Mouse (Mus musculus) cerebellum, postnatal 4 days (tissue): Measurements from ENCODE around the gene Ubxn10.

ENCODE experiments used
- DNase-seq, 2 experiments: peaks; one replicate each; pipeline ENCODE4 v3.0.0; 2022; ENCODE audit warnings: low spot score in 2 of 2, mixed read lengths in 1 of 2

The Ubxn10 gene

DNA sequence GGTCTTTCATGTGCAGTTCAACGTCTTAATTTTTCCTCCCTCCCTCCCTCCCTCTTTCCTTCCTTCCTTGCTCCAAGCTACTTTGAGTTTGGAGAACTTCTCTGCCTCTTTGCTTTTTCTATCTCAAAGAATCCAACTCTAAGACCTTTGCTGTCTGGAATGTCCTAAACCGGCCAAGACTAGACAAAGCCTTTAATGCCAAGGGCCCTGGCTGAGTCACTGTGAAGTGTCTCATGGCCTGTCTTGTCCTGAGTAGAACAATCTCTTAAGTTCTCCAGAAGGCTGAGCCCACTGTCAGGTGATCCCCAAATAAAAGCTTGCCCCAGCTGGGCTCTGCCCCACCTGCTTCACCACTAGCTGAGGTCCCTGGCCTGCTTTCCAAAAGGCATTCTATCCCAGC lies 34.9 kb downstream of the Ubxn10 start:
- no peak for DNase-seq

DNA sequence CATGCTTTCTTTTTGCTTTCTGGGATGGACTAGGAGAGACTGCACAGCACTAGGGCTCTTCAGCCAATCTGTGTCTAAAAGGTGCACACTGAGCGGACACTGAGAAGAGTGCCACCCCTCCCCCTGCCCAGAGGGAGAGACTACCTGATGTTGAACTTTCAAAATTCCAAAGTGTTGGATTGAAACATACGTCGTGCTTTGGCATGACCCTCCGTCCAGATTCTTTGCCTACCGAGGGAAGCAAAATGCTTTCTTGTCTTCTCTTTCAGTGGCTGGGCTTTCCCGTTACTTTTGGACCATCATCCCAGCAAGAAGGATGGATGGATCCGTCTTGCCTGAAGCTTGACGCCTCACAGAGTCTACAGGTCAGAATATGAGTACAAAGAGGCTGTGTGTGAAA lies 35.9 kb downstream of the Ubxn10 start:
- DNase-seq: no peak

DNA sequence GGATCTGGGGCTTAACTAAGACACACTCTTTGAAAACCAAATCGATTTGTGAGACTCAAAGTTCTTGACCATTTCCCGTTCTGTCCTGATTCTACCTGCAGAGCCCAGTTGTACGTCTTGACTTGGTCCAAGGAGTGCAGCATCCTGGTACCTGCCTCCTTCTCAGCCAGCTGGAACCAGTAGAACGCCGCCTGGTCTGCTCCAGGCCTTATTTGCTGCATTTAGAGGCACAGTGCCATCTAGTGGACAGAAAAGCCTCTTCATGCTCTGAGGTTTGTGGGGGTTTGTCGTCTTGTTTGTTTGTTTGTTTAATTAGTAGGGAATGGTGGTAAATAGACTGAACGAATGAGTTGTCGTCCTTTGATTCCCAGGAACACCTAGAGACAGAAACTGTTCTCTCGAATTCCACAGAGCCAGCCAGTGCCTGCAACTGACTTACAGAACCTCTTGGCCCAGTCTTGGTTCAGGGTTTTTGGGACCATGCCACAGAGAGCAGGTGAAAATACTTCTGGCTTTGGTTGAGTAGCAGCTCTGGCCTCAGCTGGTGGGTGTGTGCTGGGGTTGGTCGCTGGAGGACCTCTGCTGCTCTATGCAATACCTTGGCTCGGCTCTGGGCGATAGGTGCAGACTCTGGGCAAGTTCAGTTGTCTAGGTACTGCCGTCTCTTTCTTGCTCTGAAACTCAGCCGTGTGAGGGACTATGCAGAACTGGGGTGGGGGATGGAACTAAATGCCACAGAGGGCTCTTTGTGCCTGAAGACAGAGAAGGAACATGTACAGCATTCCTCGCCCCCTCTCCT lies 36.6 kb downstream of the Ubxn10 start:
- DNase-seq: peak in 1 of 2 experiments; percentile 68

DNA sequence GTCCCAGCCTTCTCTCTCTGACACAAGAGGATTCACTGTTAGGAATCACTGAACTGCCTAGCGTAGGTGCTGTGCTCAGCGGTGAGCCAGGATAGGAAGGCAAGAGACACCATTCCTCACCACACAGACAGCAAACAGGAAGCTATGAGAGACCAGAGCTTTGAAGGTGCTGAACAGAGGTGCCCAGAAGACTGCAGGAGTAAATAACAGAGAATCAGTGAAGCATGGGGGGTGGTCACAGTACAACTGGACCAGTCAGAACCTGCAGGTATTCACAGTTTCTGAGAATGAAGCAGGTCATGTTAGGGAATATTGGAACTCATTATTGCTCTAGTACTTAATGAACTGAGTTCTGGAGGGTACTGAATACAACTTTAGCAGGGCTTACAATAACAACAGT lies 38.7 kb downstream of the Ubxn10 start:
- no peak for DNase-seq

DNA sequence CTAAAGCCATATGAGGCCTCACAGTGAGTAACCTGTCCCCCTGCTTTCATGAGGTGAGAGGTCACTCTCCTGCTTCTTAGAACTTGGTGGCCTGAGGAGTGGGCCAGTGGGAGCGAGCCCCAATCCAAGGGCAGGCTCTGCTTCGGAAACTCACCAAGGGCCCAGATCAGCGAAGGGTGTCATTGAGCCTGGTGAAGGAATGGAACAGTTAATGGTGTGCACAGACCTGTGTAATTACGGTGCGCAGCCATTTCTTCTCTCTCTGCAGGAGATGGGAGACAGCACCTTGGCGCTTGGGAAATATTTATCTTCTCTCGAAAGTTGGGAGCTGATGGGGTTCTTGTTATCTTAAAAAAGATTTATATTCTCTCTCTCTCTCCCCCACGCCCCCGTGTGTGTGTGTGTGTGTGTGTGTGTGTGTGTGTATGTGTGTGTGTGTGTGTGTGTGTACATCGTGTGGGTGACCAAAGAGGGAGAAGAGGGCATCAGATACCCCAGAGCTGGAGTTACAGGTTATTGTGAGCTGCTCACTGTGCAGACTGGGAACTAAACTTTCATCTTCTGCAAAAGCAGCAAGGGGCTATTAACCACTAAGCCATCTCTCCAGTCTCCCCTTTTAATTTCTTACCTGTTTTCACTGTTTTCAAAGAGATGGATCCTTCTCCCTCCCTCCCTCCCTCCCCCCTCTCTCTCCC lies 39.7 kb downstream of the Ubxn10 start:
- DNase-seq: no peak

DNA sequence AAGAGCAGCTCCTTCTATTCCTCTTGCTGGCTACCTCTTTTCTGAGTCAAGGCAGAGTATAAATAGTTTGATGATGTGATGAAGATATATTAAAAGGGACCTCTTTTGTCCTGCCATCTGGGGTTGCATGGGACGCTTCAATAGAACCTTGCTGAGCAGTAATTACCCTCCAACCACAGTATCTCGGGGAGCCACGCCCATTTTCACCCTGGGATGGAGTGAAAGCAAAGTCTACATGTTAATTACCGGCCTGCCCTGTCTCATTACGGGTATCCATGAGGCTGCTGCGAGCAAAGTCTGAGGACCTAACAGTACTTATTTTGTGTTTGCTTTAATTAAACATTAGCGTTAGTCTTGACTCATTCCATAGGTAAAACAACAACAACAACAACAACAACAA lies 40.2 kb downstream of the Ubxn10 start:
- DNase-seq: no peak

DNA sequence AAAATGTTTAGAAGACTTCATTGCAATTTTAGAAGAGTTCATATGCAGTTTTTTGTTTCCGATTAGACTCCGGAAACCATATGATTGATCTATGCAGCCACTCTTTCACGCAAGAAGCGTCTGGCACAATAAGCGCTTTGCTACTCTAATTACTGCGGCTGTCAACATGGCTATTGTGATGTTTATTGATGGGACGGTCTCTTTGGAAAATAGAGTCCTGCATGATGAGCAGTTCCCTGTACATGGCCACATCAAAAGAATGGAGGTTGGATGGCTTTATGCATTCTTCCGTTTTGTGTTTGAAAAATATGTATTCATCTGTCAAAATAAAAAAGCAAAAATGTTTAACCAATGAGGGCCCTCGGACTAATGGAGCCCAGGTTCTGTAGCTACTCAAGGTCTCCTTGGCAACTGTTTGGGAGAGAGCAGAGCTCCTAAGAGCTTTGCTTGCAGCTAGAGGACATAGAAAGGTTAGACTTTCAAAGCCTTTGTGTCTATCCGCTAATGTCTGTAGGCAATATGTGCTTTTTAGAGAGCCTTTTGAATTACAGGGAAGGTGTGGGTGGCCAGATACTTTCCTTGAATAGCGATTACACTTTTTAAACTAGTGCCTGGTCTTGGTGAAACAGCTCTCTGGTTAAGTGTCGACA lies 43.8 kb downstream of the Ubxn10 start:
- DNase-seq: no peak

DNA sequence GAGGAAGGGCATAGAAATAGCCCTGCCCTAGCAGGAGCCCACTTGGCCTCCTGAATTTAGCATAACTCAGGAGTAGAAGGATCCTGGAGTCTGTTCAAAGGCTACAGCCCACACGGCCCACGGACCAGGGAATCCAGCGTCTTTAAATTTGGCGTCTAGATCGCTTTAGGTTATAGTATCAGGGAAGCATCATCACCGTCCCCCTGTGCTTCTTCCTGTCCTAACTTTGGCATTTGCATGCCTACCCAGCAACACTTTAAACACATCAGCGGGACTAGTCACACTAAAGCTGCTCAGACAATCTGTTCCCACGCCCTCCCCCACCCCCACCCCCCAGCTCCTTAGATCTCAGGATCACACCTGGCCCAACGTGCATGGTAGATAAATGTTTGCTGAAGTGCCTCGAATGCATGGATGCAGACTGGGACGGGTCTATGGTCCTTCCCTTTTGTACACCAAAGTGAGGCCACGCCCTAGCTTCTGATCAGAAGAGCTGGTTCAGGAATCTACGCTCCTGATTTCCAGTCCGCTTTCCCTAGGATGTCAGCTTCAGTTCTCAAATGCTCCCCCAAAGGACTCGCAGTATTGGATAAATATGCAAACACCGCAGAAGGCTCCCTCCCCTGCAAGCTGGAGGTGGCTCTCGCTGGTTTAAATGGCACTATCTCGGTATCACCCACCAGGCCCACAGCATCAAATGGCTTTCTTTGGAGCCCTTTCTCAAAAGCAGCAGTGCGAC lies 45.4 kb downstream of the Ubxn10 start:
- DNase-seq: no peak

DNA sequence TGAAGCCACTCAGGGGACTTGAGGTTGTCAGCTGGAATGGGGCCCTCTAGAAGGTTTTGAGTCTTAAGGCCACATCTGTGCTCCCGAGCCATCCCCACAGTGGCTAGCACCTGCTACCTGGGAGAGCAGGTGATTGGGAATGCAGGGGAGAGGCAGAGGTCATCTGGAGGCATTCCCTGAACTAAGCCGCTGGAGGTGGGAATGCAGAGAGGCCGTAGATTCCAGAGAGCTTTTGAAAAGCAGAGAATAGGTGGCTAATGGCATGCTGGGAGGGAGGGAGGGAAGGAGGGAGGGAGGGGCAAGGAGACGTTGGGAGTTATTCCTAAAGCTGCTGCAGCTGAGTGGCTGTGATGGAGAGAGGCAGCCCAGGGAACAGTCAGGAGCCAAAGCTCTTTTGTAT lies 46.4 kb downstream of the Ubxn10 start:
- no peak for DNase-seq

DNA sequence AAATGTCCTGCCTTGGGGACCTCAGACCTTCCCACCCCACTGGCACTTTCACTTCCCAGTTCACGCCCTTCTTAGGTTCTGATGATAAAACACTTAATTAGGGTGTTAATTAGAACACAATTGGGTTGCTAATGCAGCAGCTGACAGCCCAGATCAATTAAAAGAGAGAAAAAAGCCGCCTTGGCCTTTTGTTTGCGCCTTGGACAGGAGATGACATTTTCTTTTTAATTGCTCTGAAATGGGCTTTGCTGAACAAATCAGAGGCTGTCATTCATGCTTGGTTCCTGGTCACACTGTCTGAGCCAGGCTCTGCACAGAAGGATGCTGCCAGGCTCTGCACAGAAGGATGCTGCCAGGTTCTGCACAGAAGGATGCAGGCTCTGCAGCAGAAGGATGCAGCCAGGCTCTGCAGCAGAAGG lies 47.9 kb downstream of the Ubxn10 start:
- DNase-seq: no peak

DNA sequence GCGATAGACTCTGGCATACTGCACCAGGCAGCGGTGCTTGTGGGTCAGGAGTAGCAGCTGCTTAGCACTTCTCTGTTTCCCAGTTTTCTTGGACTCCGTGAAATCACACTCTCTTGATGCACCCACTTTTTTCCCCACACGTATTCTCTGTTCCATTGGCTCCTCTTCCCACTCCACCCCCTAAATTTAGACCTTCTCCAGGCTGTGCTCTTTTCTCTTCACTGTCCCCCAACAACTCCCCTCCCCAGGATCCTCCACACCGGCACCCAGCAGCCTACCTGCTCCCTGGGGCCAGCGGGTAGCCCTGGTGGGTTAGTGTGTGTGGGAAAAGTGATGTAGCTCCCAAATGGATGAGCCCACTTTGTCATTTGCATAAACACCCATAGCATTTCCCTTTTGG lies 51.2 kb downstream of the Ubxn10 start:
- no peak for DNase-seq

DNA sequence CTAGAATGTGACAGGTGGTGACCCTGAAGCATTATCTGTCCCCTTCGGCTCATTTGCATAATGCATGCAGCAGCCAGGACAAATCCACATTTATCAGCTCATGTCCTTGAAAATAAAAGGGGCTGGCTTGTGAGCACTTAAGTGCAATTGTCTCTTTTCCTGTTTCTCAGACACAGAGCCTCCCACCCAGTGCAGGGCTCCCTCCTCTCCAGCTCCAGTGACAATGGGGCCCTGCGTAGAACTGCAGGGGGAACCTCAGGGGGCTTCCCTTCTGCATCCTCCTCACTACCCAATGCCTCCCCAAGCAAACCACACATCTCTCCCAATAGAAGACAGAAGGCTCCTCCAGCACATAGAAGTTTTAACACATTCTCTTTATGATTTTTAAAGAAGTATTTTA lies 54.2 kb downstream of the Ubxn10 start:
- DNase-seq: no peak

DNA sequence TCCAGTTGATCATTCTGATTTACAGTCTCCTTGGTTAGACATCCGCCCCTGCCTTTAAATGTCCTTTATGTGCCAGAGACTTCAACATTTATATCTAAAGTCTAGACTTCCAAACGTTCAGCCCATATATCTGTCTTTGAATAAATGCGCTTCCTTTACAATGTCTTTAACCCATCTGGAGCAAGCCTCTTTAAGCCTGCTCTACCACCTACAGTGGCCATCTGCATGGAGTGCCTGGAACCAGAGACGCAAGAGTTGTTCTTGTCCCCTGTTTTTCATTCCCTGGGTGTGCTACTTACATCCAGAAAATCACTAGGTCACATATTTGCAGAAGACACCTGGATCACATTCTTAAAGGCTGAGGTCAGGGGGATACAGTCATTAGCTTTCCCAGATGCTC lies 56.8 kb downstream of the Ubxn10 start:
- no peak for DNase-seq

DNA sequence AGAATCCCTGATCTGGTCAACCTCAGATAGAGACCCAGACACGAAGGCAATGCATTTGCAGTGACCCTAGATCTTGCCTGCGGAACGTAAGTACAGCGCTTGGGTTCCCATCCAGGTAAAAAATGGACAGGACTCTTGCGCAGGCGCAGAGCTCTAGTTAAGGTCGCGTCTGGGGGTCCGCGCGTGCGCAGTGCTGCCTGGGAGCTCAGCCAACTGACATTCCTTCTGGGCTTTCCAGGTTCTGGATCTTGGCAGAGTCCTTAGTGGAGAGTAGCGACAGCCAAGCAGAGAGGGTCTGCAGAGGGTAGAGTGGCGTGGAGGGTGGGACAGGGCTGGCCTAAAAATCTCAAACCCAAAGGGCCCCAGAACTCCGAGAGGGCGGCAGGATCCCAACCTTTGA lies 59.4 kb downstream of the Ubxn10 start:
- peak; percentile 70 to 90 for DNase-seq

DNA sequence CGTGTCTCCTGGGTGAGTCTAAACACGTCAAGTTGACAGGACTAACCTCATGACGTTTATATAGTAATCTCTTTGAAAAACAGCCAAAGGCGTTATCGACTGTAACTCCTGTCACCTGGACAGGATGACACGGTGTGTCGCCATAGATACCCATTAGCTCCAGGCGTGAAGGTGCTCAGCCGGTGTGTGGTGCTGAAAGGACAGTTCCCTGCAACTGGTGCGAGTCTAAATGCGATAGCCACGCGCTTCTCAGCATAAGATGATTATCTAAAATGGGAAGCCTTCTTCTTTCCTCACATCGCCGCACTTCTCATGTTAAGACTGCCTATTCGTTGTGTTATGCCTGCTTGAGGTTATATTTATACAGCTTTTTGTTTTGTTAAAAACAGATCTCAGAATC lies 60.5 kb downstream of the Ubxn10 start:
- DNase-seq: no peak

DNA sequence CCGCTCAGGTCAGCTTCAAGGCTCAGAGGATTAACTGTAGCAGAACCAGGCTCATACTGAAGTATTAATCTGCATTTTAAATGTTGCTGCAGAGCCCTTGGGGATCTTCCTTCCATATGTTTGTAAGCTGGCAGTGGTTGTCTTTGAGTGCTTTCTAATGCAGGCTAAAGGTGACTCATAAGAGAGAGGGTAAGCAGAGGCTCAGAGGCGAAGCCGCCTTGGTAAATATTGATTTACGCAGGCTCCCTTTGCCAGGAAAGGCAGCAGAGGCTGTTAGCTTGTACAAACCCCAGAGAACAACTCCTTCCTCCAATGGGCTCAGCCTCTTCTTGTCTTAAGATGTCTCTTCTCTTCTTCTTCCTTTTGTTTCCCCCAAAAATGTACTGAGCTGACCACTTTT lies 64.8 kb downstream of the Ubxn10 start:
- no peak for DNase-seq

DNA sequence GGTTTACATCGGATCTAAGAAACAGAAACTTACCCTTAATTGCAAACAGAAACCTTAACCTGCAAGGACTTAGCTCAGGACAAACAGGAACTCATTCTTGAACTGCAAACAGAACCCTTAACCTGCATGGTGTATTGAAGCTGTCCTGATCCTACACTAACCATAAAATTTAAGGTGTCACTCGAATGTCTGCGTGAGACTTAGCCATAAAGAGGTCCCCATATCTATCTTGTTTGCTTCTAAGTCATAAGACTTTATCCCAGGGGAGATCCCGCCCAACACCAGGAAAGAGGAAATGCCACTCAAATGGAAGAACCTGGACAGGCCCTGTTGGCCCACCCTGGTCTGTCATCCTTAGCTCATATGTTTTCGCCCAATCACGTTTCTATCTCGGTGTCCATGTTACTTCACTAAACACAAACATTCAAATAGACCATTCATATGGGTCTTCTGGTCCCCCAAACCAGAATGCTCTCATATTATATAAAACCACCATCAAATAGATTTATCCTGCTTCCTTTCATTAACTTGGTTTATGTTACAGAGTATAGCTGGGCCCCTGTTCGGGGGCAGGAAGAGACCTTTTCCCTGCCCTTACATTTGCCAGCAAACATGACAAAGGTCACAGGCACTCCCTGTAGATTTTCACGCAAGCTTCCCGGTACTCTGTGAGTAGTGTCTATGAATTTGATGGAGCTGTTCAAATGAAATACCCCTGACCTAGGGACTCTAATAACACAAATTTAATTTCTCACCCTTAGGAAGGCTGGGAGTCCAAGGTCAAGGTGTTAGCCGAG lies 66.7 kb downstream of the Ubxn10 start:
- no peak for DNase-seq

DNA sequence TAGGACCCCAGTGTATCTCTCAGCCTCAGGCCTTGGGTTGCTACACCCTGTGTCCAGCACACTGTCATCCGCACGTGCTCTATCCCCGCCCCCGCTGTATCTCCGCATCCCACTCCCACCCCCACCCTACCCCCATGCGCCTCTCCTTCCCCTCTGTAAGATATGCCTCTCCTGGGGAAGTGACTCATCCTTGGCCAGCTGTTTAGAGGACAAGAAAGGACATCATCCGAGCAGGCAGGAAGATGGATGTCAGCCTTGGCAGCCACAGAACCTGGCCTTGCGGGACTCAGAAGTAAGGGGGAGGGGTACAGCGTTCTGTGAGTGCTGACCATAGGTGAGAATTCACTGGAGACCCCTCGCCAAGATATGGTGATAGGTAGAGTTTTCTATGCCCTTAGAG lies 70.4 kb downstream of the Ubxn10 start:
- no peak for DNase-seq

DNA sequence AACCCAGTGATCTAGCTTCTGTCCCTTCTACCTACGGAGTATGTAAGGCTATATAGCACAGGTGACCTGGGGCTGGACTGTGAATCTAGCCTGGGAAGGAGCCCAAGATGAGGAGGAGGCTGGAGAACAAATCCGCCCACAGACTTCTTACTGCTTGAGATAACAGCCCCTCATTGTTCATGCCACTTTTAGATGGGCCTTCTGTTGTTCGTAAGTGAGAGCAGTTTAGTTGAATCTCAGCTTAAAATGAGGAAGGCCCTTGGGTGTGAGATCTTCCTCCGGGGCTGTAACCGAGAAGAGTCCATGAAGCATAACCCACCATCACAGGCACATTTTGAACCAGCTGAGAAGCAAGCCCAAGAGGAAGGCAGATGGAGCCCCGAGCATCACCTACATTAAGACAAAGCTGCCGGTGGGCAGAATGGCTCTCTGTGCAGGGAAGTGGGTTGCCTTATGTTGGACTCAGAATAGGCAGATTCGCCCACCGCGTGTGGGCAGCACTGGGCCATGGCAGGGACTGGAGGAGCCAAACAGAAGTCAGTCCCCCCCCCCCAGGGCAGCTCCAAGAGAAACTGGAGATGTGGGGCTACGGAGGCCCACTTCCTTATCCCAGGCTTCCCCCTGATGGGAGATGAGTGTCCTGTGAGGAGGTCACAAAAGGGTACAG lies 76.9 kb downstream of the Ubxn10 start:
- DNase-seq: no peak
